Mouse (Mus musculus): ENCODE data around the gene Uck2.

Uck2 gene

GRCm38 (mm10) chr1:167285320-167285355 lies at the start of gene Uck2:
Gene Uck2, minus strand, starts transcription at chr1:167285320.
- DNase-seq: no peak

GRCm38 (mm10) chr1:167331106-167331505 lies 46.0 kb upstream of the Uck2 start:
- no peak for DNase-seq

GRCm38 (mm10) chr1:167328776-167329175 lies 43.7 kb upstream of the Uck2 start:
- DNase-seq: peak; percentile 56

- DNase-seq: no peak
These were observed 36.6 kb upstream of the Uck2 start for GRCm38 (mm10) chr1:167321691-167322090.

- DNase-seq: no peak
These were observed 28.1 kb upstream of the Uck2 start for GRCm38 (mm10) chr1:167313220-167313619.

GRCm38 (mm10) chr1:167312367-167312766 lies 27.2 kb upstream of the Uck2 start:
- DNase-seq: no peak

GRCm38 (mm10) chr1:167308261-167309054 lies 23.3 kb upstream of the Uck2 start, which contains the start of gene Tmco1:
Gene Tmco1, plus strand, starts transcription at chr1:167308378.
- DNase-seq: peak; percentile 97

GRCm38 (mm10) chr1:167307674-167308073 lies 22.6 kb upstream of the Uck2 start:
- DNase-seq: no peak

- peak; percentile 38 for DNase-seq
These were observed 21.5 kb upstream of the Uck2 start for GRCm38 (mm10) chr1:167306451-167307240.

- DNase-seq: no peak
These were observed 20.5 kb upstream of the Uck2 start for GRCm38 (mm10) chr1:167305501-167306137.

GRCm38 (mm10) chr1:167300122-167300521 lies 15.0 kb upstream of the Uck2 start:
- DNase-seq: no peak

- no peak for DNase-seq
These were observed 10.7 kb upstream of the Uck2 start for GRCm38 (mm10) chr1:167295679-167296402.

GRCm38 (mm10) chr1:167292447-167292846 lies 7.3 kb upstream of the Uck2 start:
- DNase-seq: no peak

- DNase-seq: no peak
These were observed 6.5 kb upstream of the Uck2 start for GRCm38 (mm10) chr1:167291610-167292009.

- DNase-seq: no peak
These were observed 5.1 kb upstream of the Uck2 start for GRCm38 (mm10) chr1:167290263-167290592.

- no peak for DNase-seq
These were observed 4.6 kb upstream of the Uck2 start for GRCm38 (mm10) chr1:167289567-167290262.

GRCm38 (mm10) chr1:167288665-167289538 lies 3.8 kb upstream of the Uck2 start:
- no peak for DNase-seq

- no peak for DNase-seq
These were observed 2.0 kb upstream of the Uck2 start for GRCm38 (mm10) chr1:167287156-167287555.

GRCm38 (mm10) chr1:167285356-167285755 lies 236 bp upstream of the Uck2 start:
- DNase-seq: no peak

- DNase-seq: peak; percentile 80
These were observed 242 bp downstream of the Uck2 start for GRCm38 (mm10) chr1:167284837-167285319.

- no peak for DNase-seq
These were observed 773 bp downstream of the Uck2 start for GRCm38 (mm10) chr1:167284258-167284836.
